Mouse (Mus musculus) heart, embryonic 14.5 days (tissue): ENCODE results near the gene Rprd1b. TPM values are rescaled to one million over a fixed set of nuclear protein-coding genes. Genes with fewer than 3 reads are reported as not detected.
A peak's percentile ranks its signal among the peaks of the same experiment; 100 is the strongest.

Experiments used
- ATAC-seq: fragments of 200-750 bp; cut with Nextera tagmentation; 2 replicates; pipeline ENCODE4 v1.8.0; 2017; ENCODE audit warnings: low read depth, moderate TSS enrichment; ENCODE audit not compliant: insufficient number of reproducible peaks, insufficient read depth, low FRiP score
- H3K27ac ChIP-seq, 2 experiments: fragments of 200-500 bp in 1 of 2; fragments of 300-500 bp in 1 of 2; sonication (generic) in 1 of 2; replicated peaks in 1 of 2; 2 replicates each; pipeline ENCODE4 v1.5.1; 2012 to 2014; ENCODE audit warnings: low read depth in 2 of 2, low read length in 2 of 2, control low read depth in 1 of 2, mild to moderate bottlenecking in 1 of 2, mixed read lengths in 1 of 2; ENCODE audit not compliant: control insufficient read depth in 1 of 2, insufficient read depth in 1 of 2
- H3K27me3 ChIP-seq: fragments of 300-500 bp; sonication (generic); 2 replicates; pipeline ENCODE4 v1.6.1; 2014; ENCODE audit warnings: mild to moderate bottlenecking, low read length, control low read depth; ENCODE audit not compliant: control insufficient read depth, insufficient read depth
- H3K36me3 ChIP-seq: fragments of 300-500 bp; sonication (generic); 2 replicates; pipeline ENCODE4 v1.6.1; 2014; ENCODE audit warnings: mild to moderate bottlenecking, control low read depth, low read length, mixed read lengths; ENCODE audit not compliant: control insufficient read depth, insufficient read depth
- H3K4me1 ChIP-seq, 2 experiments: fragments of 200-500 bp in 1 of 2; fragments of 300-500 bp in 1 of 2; sonication (generic) in 1 of 2; 2 replicates each; pipeline ENCODE4 v1.6.1; 2012 to 2014; ENCODE audit warnings: low read length in 2 of 2, control low read depth in 1 of 2, mixed read lengths in 1 of 2; ENCODE audit not compliant: control insufficient read depth in 2 of 2, insufficient read depth in 2 of 2
- H3K4me2 ChIP-seq: fragments of 300-500 bp; sonication (generic); 2 replicates; pipeline ENCODE4 v1.6.1; 2014; ENCODE audit warnings: mild to moderate bottlenecking, low read length
- H3K4me3 ChIP-seq, 2 experiments: fragments of 200-500 bp in 1 of 2; fragments of 300-500 bp in 1 of 2; sonication (generic) in 1 of 2; 2 replicates each; pipeline ENCODE4 v1.5.1; 2012 to 2014; ENCODE audit warnings: low read length in 2 of 2, mild to moderate bottlenecking in 2 of 2, control low read depth in 1 of 2, low read depth in 1 of 2, moderate library complexity in 1 of 2; ENCODE audit not compliant: control insufficient read depth in 1 of 2, insufficient read depth in 1 of 2
- H3K9ac ChIP-seq: fragments of 300-500 bp; sonication (generic); 2 replicates; pipeline ENCODE4 v1.6.1; 2014; ENCODE audit warnings: mild to moderate bottlenecking, low read length
- H3K9me3 ChIP-seq: fragments of 300-500 bp; sonication (generic); 2 replicates; pipeline ENCODE4 v1.6.1; 2016; ENCODE audit warnings: low read length, control low read depth; ENCODE audit not compliant: control insufficient read depth
- WGBS: fragments of 180-500 bp; shearing (Covaris S2); extraction: QIAGEN DNeasy Blood & Tissue Kit; methylation state at CpG from one replicate; pipeline ENCODE4 v1.1.7; 2014; 5-methylcytosine and 5-hydroxymethylcytosine counted together
- polyA plus RNA-seq: library from polyadenylated mRNA; unstranded; fragments of >200 nt; fragmentation: Nextera tagmentation; extraction: Ambion mirVana; gene quantifications from 2 replicates; pipeline ENCODE4 v1.2.1, GENCODE M21; 2014

The Rprd1b gene
- polyA plus RNA-seq, 1 experiment from 2014 or later: 28.4 TPM

DNA sequence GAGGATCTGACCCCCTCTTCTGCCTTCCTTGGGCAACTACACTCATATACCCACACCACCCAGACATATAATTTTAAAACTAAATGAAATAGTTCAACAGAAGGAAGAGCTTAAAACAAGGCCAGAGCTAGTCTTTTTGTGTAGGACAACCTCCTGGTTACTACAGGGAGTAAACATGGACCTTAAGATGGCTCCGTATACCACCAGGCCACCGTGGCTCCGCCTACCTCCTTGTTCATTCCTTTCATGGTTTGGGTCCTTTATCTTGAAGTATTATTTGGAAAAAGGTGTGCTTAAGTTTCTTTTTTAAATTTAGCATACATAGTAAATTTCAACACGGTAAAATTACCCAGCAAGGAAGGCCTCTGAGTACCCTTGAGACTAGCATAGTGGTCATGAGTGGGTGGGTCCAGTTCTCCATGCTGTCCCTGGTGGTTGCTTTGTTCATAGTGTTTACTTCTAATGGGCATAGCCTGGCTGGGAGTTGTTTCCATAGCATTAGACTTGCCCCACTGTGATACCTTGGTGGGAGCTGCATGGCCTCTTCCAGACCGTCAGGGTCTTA, 39.0 kb downstream of the Rprd1b start:
- Histone ChIP-seq H3K9me3 (no peaks in the 10 kb centered on the region), H3K36me3 (peaks cover 65% of the 10 kb centered on the region), H3K27me3 (no peaks in the 10 kb centered on the region), H3K4me1 (peaks cover 22 to 53% of the 10 kb centered on the region in 2 experiments), H3K9ac (peak overlapping the region; percentile 55; the same call in 1 of the 2 replicates), H3K4me2 (peak overlapping the region; percentile 52; the same call in 1 of the 2 replicates), H3K27ac (peak overlapping the region; percentile 47 to 85), H3K4me3 (no peak overlapping the region)
- ATAC-seq: no peak
- WGBS: 92% methylated on average over 5 of the region's 5 CpGs

DNA sequence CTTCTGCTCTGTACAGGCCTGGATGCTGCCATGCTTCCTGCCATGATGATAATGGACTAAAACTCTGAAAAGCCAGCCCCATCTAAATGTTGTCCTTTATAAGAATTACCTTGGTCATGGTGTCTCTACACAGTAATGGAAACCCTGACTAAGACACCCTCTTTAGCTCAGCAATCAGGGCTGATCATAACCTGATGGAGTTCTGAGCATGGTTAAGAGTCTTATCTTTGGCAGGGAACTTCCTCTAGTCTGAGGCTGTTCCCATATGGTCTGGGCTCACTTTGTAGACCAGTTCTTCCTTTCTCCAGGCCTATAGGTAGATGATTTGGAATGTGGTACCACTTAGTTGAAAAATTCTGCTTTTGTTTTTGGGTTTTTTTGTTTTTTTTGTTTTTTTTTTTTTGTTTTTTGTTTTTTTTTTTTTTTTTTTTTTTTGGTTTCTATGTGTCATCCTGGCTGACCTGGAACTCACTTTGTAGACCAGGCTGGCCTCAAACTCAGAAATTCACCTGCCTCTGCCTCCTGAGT, 40.2 kb downstream of the Rprd1b start:
- H3K27me3 ChIP-seq: no peaks in the 10 kb centered on the region
- no peak for ATAC-seq
- H3K4me1 ChIP-seq: peaks cover 22 to 53% of the 10 kb centered on the region in 2 experiments
- no peak overlapping the region for H3K4me3 ChIP-seq
- H3K4me2 ChIP-seq: no peak overlapping the region
- H3K36me3 ChIP-seq: peaks cover 67% of the 10 kb centered on the region
- no peak overlapping the region for H3K9ac ChIP-seq
- no peak overlapping the region for H3K27ac ChIP-seq
- H3K9me3 ChIP-seq: no peaks in the 10 kb centered on the region

DNA sequence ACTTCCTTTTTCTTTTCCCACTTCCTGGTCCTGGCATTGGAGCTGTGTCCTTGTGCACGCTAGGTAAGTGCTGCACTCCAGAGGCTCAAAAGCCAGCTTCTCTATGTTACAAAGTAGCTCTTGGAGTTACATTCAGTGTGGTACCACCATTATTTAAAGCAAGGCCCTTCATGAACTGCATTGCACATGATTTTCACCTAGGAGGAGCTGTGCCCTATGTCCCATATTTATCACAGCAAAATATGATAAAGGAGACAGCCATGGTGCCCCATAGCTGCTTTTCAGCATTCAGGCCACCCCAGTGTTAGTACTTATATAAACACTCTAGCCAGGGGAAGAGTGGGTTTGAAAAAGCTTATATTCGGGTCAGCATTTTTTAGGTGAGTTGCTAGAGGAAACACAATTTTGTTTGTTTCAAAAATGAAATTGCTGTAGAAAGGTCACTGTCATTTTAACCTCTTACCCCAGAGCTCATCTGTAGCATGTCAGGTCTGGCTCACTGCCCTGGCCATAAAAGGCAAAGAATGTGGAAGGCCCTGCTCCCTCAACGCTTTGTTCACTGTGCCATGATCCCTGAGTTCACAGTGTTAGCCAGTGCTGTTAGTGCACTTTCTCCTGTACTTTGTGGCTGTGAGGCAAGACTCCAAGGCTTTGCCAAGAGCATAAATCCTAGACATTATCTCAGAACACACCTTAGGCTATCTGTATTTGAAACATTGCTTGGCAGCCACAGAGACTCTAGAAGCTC, 42.8 kb downstream of the Rprd1b start:
- Histone ChIP-seq H3K9me3 (no peaks in the 10 kb centered on the region), H3K4me1 (peaks cover 15 to 33% of the 10 kb centered on the region in 2 experiments), H3K4me2 (no peak overlapping the region), H3K27ac (peak overlapping the region; percentile 64 to 85), H3K9ac (peak overlapping the region; percentile 26; the same call in 1 of the 2 replicates), H3K36me3 (peaks cover 79% of the 10 kb centered on the region), H3K4me3 (no peak overlapping the region), H3K27me3 (no peaks in the 10 kb centered on the region)
- peak; percentile 55; the same call in 1 of the 2 replicates for ATAC-seq
- WGBS: 51% methylated on average over 3 of the region's 3 CpGs

DNA sequence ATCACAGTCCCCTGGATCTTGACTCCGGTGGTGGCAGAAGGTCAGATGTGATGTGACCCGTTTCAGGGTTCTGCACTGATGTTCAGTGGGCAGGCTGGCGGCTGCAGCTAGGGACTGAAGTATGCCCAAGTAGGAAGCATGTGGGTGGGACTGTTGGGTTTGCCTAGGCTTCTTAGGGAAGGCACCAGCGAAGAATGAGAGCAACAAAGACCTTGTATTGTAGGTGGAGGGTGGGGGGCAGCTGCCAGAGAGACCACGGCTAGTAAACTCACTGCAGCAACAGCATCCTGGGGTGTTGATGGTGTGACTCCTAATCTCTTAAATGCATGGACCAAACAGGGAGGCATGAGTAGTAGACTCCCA, 43.3 kb downstream of the Rprd1b start:
- no peak overlapping the region for H3K4me2 ChIP-seq
- WGBS: 71% methylated on average over 5 of the region's 5 CpGs
- peak overlapping the region; percentile 64 to 85 for H3K27ac ChIP-seq
- H3K27me3 ChIP-seq: no peaks in the 10 kb centered on the region
- H3K9me3 ChIP-seq: no peaks in the 10 kb centered on the region
- no peak for ATAC-seq
- H3K4me3 ChIP-seq: no peak overlapping the region
- peaks cover 85% of the 10 kb centered on the region for H3K36me3 ChIP-seq
- peaks cover 13 to 29% of the 10 kb centered on the region in 2 experiments for H3K4me1 ChIP-seq
- H3K9ac ChIP-seq: peak overlapping the region; percentile 26; the same call in 1 of the 2 replicates

DNA sequence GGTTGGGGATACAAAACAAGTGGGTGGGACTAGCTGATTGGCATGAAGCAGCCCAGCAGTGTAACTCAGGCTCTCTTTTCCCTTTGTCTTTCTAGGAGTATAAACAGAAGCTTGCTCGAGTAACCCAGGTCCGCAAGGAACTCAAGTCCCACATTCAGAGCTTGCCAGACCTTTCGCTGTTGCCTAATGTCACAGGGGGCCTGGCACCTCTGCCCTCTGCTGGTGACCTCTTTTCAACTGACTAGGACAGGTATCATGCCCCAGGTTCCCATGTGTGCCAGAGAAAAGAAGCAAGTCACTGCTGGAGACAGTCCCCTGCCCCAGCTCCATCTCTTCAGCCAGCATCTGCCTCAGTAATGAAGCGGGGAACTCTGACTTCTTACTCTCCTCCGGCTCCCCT, 46.5 kb downstream of the Rprd1b start:
- Histone ChIP-seq H3K9me3 (no peaks in the 10 kb centered on the region), H3K27me3 (no peaks in the 10 kb centered on the region), H3K4me3 (no peak overlapping the region), H3K4me2 (no peak overlapping the region), H3K27ac (no peak overlapping the region), H3K36me3 (peaks cover 78% of the 10 kb centered on the region), H3K9ac (no peak overlapping the region), H3K4me1 (peaks cover 11 to 20% of the 10 kb centered on the region in 2 experiments)
- 95% methylated on average over 5 of the region's 5 CpGs for WGBS
- no peak for ATAC-seq

DNA sequence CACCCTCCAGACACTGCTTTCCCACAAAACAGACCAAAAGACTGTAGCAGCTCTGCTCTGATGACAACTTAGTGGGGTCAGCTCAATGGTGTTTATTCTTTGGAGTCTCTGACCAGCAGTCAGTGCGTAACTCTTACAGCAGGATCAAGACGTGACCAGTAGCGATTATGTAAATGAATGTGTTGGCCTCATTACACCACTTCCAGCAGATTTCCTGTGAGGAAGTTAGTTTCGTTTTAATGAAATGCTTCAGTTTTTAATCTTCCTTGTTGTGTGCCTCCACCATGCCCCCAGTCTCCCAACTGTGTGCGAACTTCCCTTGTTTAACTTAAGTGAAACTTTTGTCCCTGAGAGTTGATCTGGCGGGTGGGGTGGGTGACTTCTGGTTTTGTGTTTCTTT, 48.4 kb downstream of the Rprd1b start:
- WGBS: 83% methylated on average over 6 of the region's 6 CpGs
- H3K9ac ChIP-seq: no peak overlapping the region
- peaks cover 60% of the 10 kb centered on the region for H3K36me3 ChIP-seq
- H3K4me3 ChIP-seq: no peak overlapping the region
- H3K4me2 ChIP-seq: no peak overlapping the region
- H3K9me3 ChIP-seq: no peaks in the 10 kb centered on the region
- H3K27ac ChIP-seq: no peak overlapping the region
- peaks cover 4 to 11% of the 10 kb centered on the region in 2 experiments for H3K4me1 ChIP-seq
- no peak for ATAC-seq
- H3K27me3 ChIP-seq: no peaks in the 10 kb centered on the region

DNA sequence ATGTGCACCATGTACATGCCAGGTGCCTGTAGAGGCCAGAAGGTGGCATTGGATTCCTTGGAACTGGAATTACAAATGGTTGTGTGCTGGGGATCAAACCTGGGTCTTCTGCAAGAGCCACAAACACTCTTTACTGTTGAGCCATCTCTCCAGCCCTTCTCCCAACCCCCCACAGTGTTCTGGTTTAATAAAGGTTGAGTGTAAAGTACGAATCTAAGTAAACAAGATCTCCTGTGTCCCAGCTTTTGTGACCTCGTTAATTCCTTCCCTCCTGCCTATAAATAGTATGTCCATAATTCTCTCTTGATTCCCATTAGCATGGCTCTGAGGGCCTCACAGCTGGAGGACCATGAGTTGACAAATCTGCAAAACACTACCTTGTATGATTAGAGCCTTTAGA, 49.7 kb downstream of the Rprd1b start:
- Histone ChIP-seq H3K4me3 (no peak overlapping the region), H3K36me3 (peaks cover 48% of the 10 kb centered on the region), H3K27ac (no peak overlapping the region), H3K27me3 (no peaks in the 10 kb centered on the region), H3K4me2 (no peak overlapping the region), H3K4me1 (peaks cover 2 to 7% of the 10 kb centered on the region in 2 experiments; a peak in 2 of 4 replicates), H3K9me3 (no peaks in the 10 kb centered on the region), H3K9ac (no peak overlapping the region)
- 72% methylated on average over 2 of the region's 2 CpGs for WGBS
- no peak for ATAC-seq
